Mouse (Mus musculus): Measurements from ENCODE around the gene Rexo2. TPM values are rescaled to one million over a fixed set of nuclear protein-coding genes. Genes with fewer than 3 reads are reported as not detected.

The Rexo2 gene
- polyA plus RNA-seq, 1 experiment from 2014 or later = 166 TPM

GRCm38 (mm10) chr9:48444821-48445220 lies 35.6 kb downstream of the Rexo2 start:
- in situ Hi-C loops (cut with MboI; ENCODE audit: low pct_unique_long_range_greater_than_20kb) = no loop called here
- POLR2A ChIA-PET = interaction anchor here (0.5 kb wide), 1 partner anchor 48 kb away, joined by 3 read pairs; no protein-coding TSS in a partner anchor
- CTCF ChIA-PET = interaction anchor here (0.8 to 0.9 kb wide), 2 partner anchors 163 to 178 kb away, joined by 3 read pairs; no protein-coding TSS in a partner anchor
- no peak for TF ChIP-seq CTCF (IDR thresholded peaks at IDR 0.05)
- H3K27me3 ChIP-seq = no peaks in the 10 kb centered on the region
- no peak for ATAC-seq
- no peak for DNase-seq (ENCODE audit: low read depth, low spot score)

- DNase-seq (ENCODE audit: low read depth, low spot score) (no peak), ATAC-seq (peak; percentile 31)
- TF ChIP-seq CTCF (IDR thresholded peaks at IDR 0.05) = no peak
- ChIA-PET CTCF (no interaction called here), POLR2A (no interaction called here)
- no peaks in the 10 kb centered on the region for H3K27me3 ChIP-seq
- in situ Hi-C loops (cut with MboI; ENCODE audit: low pct_unique_long_range_greater_than_20kb) = no loop called here
Observed at GRCm38 (mm10) chr9:48443873-48444272, 36.5 kb downstream of the Rexo2 start.

- in situ Hi-C loops (cut with MboI; ENCODE audit: low pct_unique_long_range_greater_than_20kb) = no loop called here
- POLR2A ChIA-PET = no interaction called here
Observed at GRCm38 (mm10) chr9:48432449-48432848, 48.0 kb downstream of the Rexo2 start.

GRCm38 (mm10) chr9:48427176-48427575 lies 53.2 kb downstream of the Rexo2 start:
- ATAC-seq = no peak
- POLR2A ChIA-PET = no interaction called here

More at GRCm38 (mm10) chr9:48432449-48432848, 48.0 kb downstream of the Rexo2 start:
- TF ChIP-seq CTCF (IDR thresholded peaks at IDR 0.05) = no peak
- CTCF ChIA-PET = no interaction called here
- H3K27me3 ChIP-seq = peaks cover 10% of the 10 kb centered on the region
- no peak for DNase-seq (ENCODE audit: low read depth, low spot score)
- ATAC-seq = no peak

GRCm38 (mm10) chr9:48423256-48423655 lies 57.2 kb downstream of the Rexo2 start:
- ChIA-PET POLR2A (no interaction called here), CTCF (no interaction called here)
- DNase-seq (ENCODE audit: low read depth, low spot score) (no peak), ATAC-seq (no peak)
- TF ChIP-seq CTCF (IDR thresholded peaks at IDR 0.05) = no peak
- in situ Hi-C loops (cut with MboI; ENCODE audit: low pct_unique_long_range_greater_than_20kb) = no loop called here
- peaks cover 16% of the 10 kb centered on the region for H3K27me3 ChIP-seq

More at GRCm38 (mm10) chr9:48427176-48427575, 53.2 kb downstream of the Rexo2 start:
- TF ChIP-seq CTCF (IDR thresholded peaks at IDR 0.05) = no peak
- H3K27me3 ChIP-seq = peaks cover 18% of the 10 kb centered on the region
- CTCF ChIA-PET = no interaction called here
- in situ Hi-C loops (cut with MboI; ENCODE audit: low pct_unique_long_range_greater_than_20kb) = no loop called here
- no peak for DNase-seq (ENCODE audit: low read depth, low spot score)

GRCm38 (mm10) chr9:48422382-48422781 lies 58.0 kb downstream of the Rexo2 start:
- H3K27me3 ChIP-seq = peaks cover 11% of the 10 kb centered on the region
- POLR2A ChIA-PET = no interaction called here
- TF ChIP-seq CTCF (IDR thresholded peaks at IDR 0.05) = no peak
- DNase-seq (ENCODE audit: low read depth, low spot score) = no peak
- in situ Hi-C loops (cut with MboI; ENCODE audit: low pct_unique_long_range_greater_than_20kb) = no loop called here
- ATAC-seq = no peak
- CTCF ChIA-PET = no interaction called here

GRCm38 (mm10) chr9:48421561-48421960 lies 58.9 kb downstream of the Rexo2 start:
- in situ Hi-C loops (cut with MboI; ENCODE audit: low pct_unique_long_range_greater_than_20kb) = no loop called here
- no peak for DNase-seq (ENCODE audit: low read depth, low spot score)
- CTCF ChIA-PET = no interaction called here
- H3K27me3 ChIP-seq = peaks cover 4% of the 10 kb centered on the region
- no peak for TF ChIP-seq CTCF (IDR thresholded peaks at IDR 0.05)
- POLR2A ChIA-PET = interaction anchor here (0.6 kb wide), 1 partner anchor 120 kb away, joined by 3 read pairs; no protein-coding TSS in a partner anchor
- no peak for ATAC-seq

GRCm38 (mm10) chr9:48421029-48421428 lies 59.4 kb downstream of the Rexo2 start:
- H3K27me3 ChIP-seq = peaks cover 4% of the 10 kb centered on the region
- ChIA-PET CTCF (no interaction called here), POLR2A (interaction anchor here (0.6 kb wide), 1 partner anchor 119 kb away, joined by 3 read pairs; no protein-coding TSS in a partner anchor)
- in situ Hi-C loops (cut with MboI; ENCODE audit: low pct_unique_long_range_greater_than_20kb) = no loop called here
- no peak for ATAC-seq
- no peak for TF ChIP-seq CTCF (IDR thresholded peaks at IDR 0.05)
- DNase-seq (ENCODE audit: low read depth, low spot score) = no peak

- TF ChIP-seq CTCF (IDR thresholded peaks at IDR 0.05) = no peak
- ATAC-seq = no peak
- CTCF ChIA-PET = no interaction called here
- in situ Hi-C loops (cut with MboI; ENCODE audit: low pct_unique_long_range_greater_than_20kb) = no loop called here
- H3K27me3 ChIP-seq = peaks cover 4% of the 10 kb centered on the region
- POLR2A ChIA-PET = no interaction called here
- no peak for DNase-seq (ENCODE audit: low read depth, low spot score)
Observed at GRCm38 (mm10) chr9:48420437-48420836, 60.0 kb downstream of the Rexo2 start.

- DNase-seq (ENCODE audit: low read depth, low spot score) (no peak), ATAC-seq (no peak)
- peaks cover 4% of the 10 kb centered on the region for H3K27me3 ChIP-seq
- in situ Hi-C loops (cut with MboI; ENCODE audit: low pct_unique_long_range_greater_than_20kb) = no loop called here
- ChIA-PET CTCF (no interaction called here), POLR2A (no interaction called here)
- no peak for TF ChIP-seq CTCF (IDR thresholded peaks at IDR 0.05)
Observed at GRCm38 (mm10) chr9:48418829-48419228, 61.6 kb downstream of the Rexo2 start.

Other genes starting within 250 kb of the Rexo2 start
- gene Nxpe2, start 127.2 kb downstream of the Rexo2 start, polyA plus RNA-seq (2021) = 0.10 TPM
- 57.6 TPM for gene Rbm7, start 14.7 kb upstream of the Rexo2 start, polyA plus RNA-seq (2021)
- 17.0 TPM for gene Gm5617, start 14.8 kb upstream of the Rexo2 start, polyA plus RNA-seq (2021)
- gene Nnmt, start 124.5 kb upstream of the Rexo2 start, polyA plus RNA-seq (2021) = 28.4 TPM

Data from Patski (cell line).